Mouse (Mus musculus) liver, adult 2 months (tissue): Measurements from ENCODE around the gene Msl1.

ENCODE experiments used
- CTCF ChIP-seq: fragments of 200-500 bp; IDR thresholded peaks from 2 replicates; pipeline ENCODE4 v1.5.1; 2011; ENCODE audit warnings: low read depth, low read length, control low read depth
- POLR2A ChIP-seq: fragments of 200-500 bp; IDR thresholded peaks from 2 replicates; pipeline ENCODE4 v1.6.1; 2011; ENCODE audit warnings: low read length, control low read depth; ENCODE audit not compliant: insufficient read depth; ENCODE audit errors: extremely low read depth

- TF ChIP-seq POLR2A, result no peak
- no peak for TF ChIP-seq CTCF
Observed at GRCm38 (mm10) chr11:98839897-98840296, 44.6 kb downstream of the Msl1 start.
